Mouse (Mus musculus) layer of hippocampus, postnatal 36 days (tissue): ENCODE results near the gene Pramef17. TPM values are rescaled to one million over a fixed set of nuclear protein-coding genes. Genes with fewer than 3 reads are reported as not detected.
"Not testable (repeated sequence)": the region's sequence is repeated elsewhere in the genome, so short reads cannot be mapped to it uniquely, and the experiment has no call there.

ENCODE experiments used
- DNase-seq, 2 experiments: peaks; one replicate each; pipeline ENCODE4 v3.0.0; 2022
- total RNA-seq, 2 experiments: library from RNA; stranded (reverse); gene quantifications; 2 replicates each; pipeline ENCODE4 v1.2.3; 2021

The Pramef17 gene
- total RNA-seq = not detected

DNA sequence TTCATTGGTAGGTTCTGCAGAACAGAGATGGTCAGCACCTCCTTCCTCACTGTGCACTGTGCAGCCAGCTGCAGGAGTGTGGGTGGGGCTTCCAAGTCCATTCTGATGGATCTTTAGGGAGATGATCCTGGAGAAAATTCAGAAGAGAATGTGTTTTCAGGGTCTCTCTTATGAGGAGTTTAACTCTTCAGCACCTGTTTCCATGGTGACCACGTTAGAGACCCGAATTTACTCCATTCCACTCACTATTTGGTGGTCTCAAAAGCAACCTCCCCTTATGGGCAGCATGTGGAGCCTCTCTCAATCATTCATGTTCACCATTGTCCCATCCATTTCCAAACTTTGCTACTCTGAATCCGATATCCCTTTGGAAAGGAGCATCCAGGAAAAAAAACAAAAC is at the start of gene Pramef17:
Gene Pramef17 (minus strand): TSS at position 101 of the 400 bp plus-strand sequence.
- DNase-seq = not testable (repeated sequence)

DNA sequence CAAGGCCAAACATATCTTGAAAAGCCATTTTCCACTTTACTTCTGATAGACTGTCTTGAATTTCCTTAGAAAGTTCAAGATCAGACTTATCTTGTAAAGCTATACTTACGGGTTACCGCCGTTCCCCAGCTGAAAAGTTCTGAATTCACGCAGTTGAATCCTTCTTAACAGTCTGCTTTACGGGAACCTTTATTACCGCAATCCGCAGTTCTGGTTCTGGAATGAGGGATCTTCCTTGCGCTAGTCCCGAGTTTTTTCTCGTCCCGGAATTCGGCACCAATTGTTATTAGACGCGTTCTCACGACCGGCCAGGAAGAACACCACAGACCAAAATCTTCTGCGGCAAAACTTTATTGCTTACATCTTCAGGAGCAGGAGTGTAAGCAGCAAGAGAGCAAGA is 6.0 kb downstream of the Pramef17 start:
- DNase-seq = peak; percentile 33 to 41

DNA sequence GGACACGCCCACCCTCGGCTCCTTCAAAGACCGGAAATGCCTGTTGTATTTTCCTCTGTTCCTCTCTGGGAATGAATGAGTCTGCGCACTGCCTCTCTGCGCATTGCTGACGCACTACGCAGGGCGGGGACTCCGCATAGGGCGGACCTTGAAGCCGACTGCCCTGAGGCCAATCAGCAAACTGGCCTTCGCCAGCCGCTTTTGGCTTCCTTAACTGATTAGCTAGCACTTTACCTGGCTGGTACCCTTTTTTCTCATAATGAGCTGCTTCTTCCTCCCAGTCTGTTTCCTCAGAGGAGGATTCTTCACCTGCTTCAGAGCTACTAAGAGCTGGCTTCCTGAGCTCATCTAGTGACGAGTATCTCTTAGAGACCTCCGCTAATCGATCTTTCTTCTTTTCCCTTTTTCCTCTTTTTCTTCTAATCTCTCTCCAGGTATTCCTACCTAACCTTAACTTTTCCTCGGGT is 6.7 kb downstream of the Pramef17 start:
- peak; percentile 31 to 39 for DNase-seq

DNA sequence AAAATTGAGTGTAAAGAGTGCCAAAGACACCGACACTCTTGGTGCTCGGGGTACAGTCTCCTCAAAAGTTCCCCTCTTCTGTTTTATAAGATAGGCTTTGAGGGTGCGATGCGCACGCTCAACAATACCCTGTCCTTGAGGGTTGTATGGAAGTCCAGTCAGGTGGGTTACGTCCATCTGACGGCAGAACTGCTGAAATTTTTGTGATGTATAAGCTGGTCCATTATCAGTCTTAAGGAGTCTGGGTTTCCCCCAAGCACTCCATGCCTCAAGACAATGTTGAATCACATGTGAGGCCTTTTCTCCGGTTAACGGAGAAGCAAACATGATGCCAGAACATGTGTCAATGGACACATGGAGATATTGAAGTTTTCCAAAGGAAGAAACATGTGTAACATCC is 8.4 kb downstream of the Pramef17 start:
- DNase-seq = peak; percentile 26 to 27

DNA sequence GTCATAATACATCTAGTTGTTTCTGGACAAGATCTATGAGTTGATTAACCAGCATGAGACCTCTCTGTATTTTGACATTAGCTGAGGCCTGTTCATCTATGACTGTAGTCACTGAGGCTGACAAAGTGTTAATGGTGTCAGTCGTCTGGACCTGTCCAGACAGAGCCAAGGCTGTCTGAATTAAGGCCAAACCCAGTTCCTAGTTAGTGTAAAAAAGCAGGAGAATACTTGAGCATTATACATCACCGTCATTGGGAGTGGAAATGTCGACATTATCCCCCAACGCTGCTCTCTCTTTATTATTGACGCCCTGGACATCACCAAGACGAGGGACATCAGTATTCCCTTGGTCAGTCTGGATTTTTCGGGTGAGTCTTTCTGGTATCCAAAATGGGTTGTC is 9.0 kb downstream of the Pramef17 start:
- peak; percentile 3 to 5 for DNase-seq

DNA sequence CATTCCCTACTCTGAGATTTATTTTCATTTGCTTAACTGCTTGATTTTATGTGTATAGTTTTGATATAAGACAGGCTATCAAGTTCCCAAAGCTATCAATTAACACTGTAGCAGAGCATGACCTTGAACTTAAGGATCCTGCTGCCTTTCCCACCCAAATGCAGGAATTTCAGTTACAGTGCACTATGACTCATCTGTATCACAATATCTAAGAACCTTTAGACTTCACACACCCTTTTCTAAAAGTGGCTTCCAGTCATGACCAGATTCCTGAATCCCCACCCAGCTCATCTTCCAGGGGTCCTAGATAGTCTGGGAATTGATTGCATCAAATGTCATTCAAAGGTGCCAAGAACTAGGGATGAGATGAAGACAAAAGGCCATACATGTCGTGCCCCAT is 10.7 kb downstream of the Pramef17 start:
- DNase-seq = not testable (repeated sequence)

DNA sequence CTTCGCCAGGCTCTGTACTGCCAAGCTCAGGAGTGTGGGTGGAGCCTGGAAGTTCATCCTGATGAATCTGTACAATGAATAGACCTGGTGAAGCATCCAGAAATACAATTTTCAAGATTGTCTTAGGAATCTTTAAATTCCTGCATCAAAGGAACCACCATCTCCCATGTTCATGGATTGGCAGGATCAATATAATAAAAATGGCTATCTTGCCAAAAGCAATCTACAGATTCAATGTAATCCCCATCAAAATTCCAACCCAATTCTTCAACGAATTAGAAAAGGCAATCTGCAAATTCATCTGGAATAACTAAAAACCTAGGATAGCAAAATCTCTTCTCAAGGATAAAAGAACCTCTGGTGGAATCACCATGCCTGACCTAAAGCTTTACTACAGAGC is 27.3 kb downstream of the Pramef17 start, which contains the start of gene Gm13101:
Gene Gm13101 (minus strand): TSS at position 101 of the 400 bp plus-strand sequence.
- DNase-seq = not testable (repeated sequence)

DNA sequence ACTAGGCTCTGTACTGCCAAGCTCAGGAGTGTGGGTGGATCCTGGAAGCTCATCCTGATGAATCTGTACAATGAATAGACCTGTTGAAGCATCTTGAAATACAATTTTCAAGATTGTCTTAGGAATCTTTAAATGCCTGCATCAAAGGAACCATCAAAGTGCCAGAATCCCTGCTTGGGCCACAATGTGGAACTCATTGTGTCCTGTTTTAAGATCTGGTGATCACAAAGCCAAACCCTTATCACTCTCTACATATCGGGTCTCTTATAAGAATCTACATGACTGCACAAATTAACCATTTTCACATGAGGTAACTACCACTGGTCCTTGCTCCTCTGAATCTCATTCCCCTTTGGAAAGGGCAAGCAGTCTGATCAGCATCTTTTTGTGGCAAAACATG is 43.3 kb downstream of the Pramef17 start, which contains the start of gene Pramef25:
Gene Pramef25 (minus strand): TSS at position 101 of the 400 bp plus-strand sequence.
- DNase-seq = not testable (repeated sequence)

Other genes starting within 250 kb of the Pramef17 start
- gene Gm13023, start 205.0 kb downstream of the Pramef17 start, total RNA-seq = not detected
- gene Gm13084, start 178.3 kb downstream of the Pramef17 start, total RNA-seq = not detected
- not detected for gene Gm13103, start 147.9 kb downstream of the Pramef17 start, total RNA-seq
- gene Pramef6, start 94.0 kb downstream of the Pramef17 start, total RNA-seq = not detected
- gene Pramef25, start 43.4 kb downstream of the Pramef17 start, total RNA-seq = not detected
- gene Gm13101, start 27.4 kb downstream of the Pramef17 start, total RNA-seq = not detected
- not detected for gene Pramel4, start 64.8 kb upstream of the Pramef17 start, total RNA-seq
- gene Gm13102, start 112.1 kb upstream of the Pramef17 start, total RNA-seq = not detected
- not detected for gene Oog3, start 168.3 kb upstream of the Pramef17 start, total RNA-seq
- not detected for gene Oog2, start 196.3 kb upstream of the Pramef17 start, total RNA-seq
- gene C87977, start 218.9 kb upstream of the Pramef17 start, total RNA-seq = not detected